Mouse (Mus musculus) kidney, adult 2 months (tissue): ENCODE measurements at regions not wholly inside any gene's neighbourhood (a gene's known extent, or its start where the extent isn't known, plus 50 kb on each side); places are given as distances from the start of the nearest gene placed in this dataset.

ENCODE experiments used
- CTCF ChIP-seq: fragments of 200-500 bp; conservative IDR thresholded peaks from 2 replicates; pipeline ENCODE4 v1.5.1; 2011; ENCODE audit warnings: low read depth, mild to moderate bottlenecking, control low read depth, low read length, moderate library complexity, mixed read lengths; ENCODE audit not compliant: insufficient read depth, insufficient read length
- POLR2A ChIP-seq: fragments of 200-500 bp; IDR thresholded peaks from one replicate; pipeline ENCODE4 v1.6.1; 2011; ENCODE audit warnings: low read depth, low read length, control low read depth

GRCm38 (mm10) chr8:26427311-26427710 is 308.0 kb downstream of the Gm45692 start:
- TF ChIP-seq POLR2A = no peak
- no peak for TF ChIP-seq CTCF
